Comparison of ENCODE assay signal across 19 mouse cellular contexts in the genomic region with DNA sequence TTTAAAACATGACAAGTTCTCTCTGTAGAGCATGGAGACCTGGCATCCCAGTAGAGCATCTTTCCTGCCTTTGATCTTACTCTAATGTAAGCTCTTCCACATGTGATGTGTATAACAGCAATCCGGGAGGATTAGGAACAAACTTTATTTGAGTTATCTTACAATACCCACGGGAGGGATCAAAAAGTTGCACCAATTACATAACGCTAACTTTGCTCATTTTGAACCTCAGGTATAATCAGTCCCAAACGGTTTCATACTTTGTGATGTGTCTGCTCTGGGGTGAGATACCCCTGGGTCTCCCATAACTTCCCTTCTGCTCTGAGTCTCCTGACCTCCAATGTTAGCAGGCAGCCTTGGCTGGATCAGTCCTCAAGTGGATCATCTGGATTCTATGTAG. TPM values are rescaled to one million over a fixed set of nuclear protein-coding genes. Genes with fewer than 3 reads are reported as not detected.
DNase-seq lines count a peak whose midpoint lies in the region; ATAC-seq lines count a peak whose summit lies in the region.
"Had no signal": no experiment of that assay in that cellular context is flagged by ENCODE, and none has a peak within 500 bp of the region (broad histone marks: within the 10 kb centered on the region; RNA-seq: fewer than 3 reads in every experiment).

Gene Vmn1r49 (minus strand): TSS at position 101 of the 400 bp plus-strand sequence.

- H3K9ac ChIP-seq in heart, embryonic 11.5 days (ENCODE audit: low read depth, low read length): no peak within 1 kb of the TSS

- no peaks in the 10 kb centered on the region for H3K4me1 ChIP-seq in heart, embryonic 11.5 days (ENCODE audit: control insufficient read depth, insufficient read depth, low read length)

- H3K9me3 ChIP-seq in heart, embryonic 11.5 days (replicated peaks; ENCODE audit: control insufficient read depth, low read length): peaks cover 5% of the 10 kb centered on the region; the same call in 1 of the 2 replicates
- H3K9me3 ChIP-seq: G1E had no signal

- H3K36me3 ChIP-seq in heart, embryonic 11.5 days (ENCODE audit: control insufficient read depth, insufficient read depth, low read length): no peaks in the 10 kb centered on the region
- H3K36me3 ChIP-seq: G1E had no signal

- WGBS in heart, embryonic 11.5 days (ENCODE audit: insufficient replicate concordance): 71% methylated on average over 4 of the region's 4 CpGs

- no peaks in the 10 kb centered on the region for H3K27me3 ChIP-seq in heart, embryonic 11.5 days (ENCODE audit: control insufficient read depth, insufficient read depth, low read length)
- H3K27me3 ChIP-seq: Patski had no signal

- H3K27ac ChIP-seq in heart, embryonic 11.5 days (ENCODE audit: low read depth, low read length): no peak within 1 kb of the TSS

- H3K4me3 ChIP-seq in heart, embryonic 11.5 days (ENCODE audit: low read depth, low read length): no peak within 1 kb of the TSS

- DNase-seq in heart, adult 11 months: peak; percentile 64
- DNase-seq: adrenal gland, adult 2 months; adrenal gland, adult 8-10 months; adrenal gland, postnatal 10 days; adrenal gland, postnatal 14 days; adrenal gland, postnatal 25 days; adrenal gland, postnatal 36 days; B cell, adult 2 months; cerebellum, adult 11 months; cerebellum, adult 11-12 months; cerebellum, adult 18-20 months; cerebellum, adult 2 months had no signal

- H3K4me2 ChIP-seq in heart, embryonic 11.5 days: no peak within 1 kb of the TSS

- no peak for ATAC-seq in heart, embryonic 11.5 days (replicated peaks; ENCODE audit: insufficient number of reproducible peaks, low FRiP score, low TSS enrichment)
- ATAC-seq: activated CD4-positive, CD25-positive, alpha-beta regulatory T cell, adult 4 months; CD4-positive, CD25-positive, alpha-beta regulatory T cell, adult 4 months had no signal

RNA-seq across cellular contexts. Expression of gene Vmn1r49, which starts in this region (rescaled TPM):
- not detected in 2 replicates for polyA plus RNA-seq in heart, embryonic 11.5 days (2014; fragmentation: Nextera tagmentation; extraction: Ambion mirVana)
- polyA plus RNA-seq: activated CD4-positive, CD25-positive, alpha-beta regulatory T cell, adult 4 months; adrenal gland, adult 2 months; brain, embryonic 14.5 days; C2C12; CD4-positive, CD25-positive, alpha-beta regulatory T cell, adult 4 months; cerebellum, adult 2 months; G1E; Patski had no signal
